Mouse (Mus musculus) liver, embryonic 12.5 days (tissue): ENCODE measurements around the gene Nup98. TPM values are rescaled to one million over a fixed set of nuclear protein-coding genes. Genes with fewer than 3 reads are reported as not detected.
A peak's percentile ranks its signal among the peaks of the same experiment; 100 is the strongest.

ENCODE experiments used
- ATAC-seq: fragments of 200-750 bp; cut with Nextera tagmentation; 2 replicates; pipeline ENCODE4 v1.8.0; 2017; ENCODE audit warnings: moderate number of reproducible peaks, mild to moderate bottlenecking, moderate library complexity
- H3K27ac ChIP-seq: fragments of 300-500 bp; sonication (generic); 2 replicates; pipeline ENCODE4 v1.5.1; 2016; ENCODE audit warnings: mild to moderate bottlenecking
- H3K27me3 ChIP-seq: fragments of 300-500 bp; sonication (generic); replicated peaks from 2 replicates; pipeline ENCODE4 v1.6.1; 2016; ENCODE audit warnings: mild to moderate bottlenecking, moderate library complexity
- H3K36me3 ChIP-seq: fragments of 300-500 bp; sonication (generic); 2 replicates; pipeline ENCODE4 v1.6.1; 2016; ENCODE audit warnings: mild to moderate bottlenecking, moderate library complexity
- H3K4me1 ChIP-seq: fragments of 300-500 bp; sonication (generic); 2 replicates; pipeline ENCODE4 v1.6.1; 2016
- H3K4me2 ChIP-seq: fragments of 300-500 bp; sonication (generic); 2 replicates; pipeline ENCODE4 v1.6.1; 2016; ENCODE audit warnings: mild to moderate bottlenecking, moderate library complexity
- H3K4me3 ChIP-seq: fragments of 300-500 bp; sonication (generic); 2 replicates; pipeline ENCODE4 v1.5.1; 2016; ENCODE audit warnings: mild to moderate bottlenecking, moderate library complexity
- H3K9ac ChIP-seq: fragments of 300-500 bp; sonication (generic); 2 replicates; pipeline ENCODE4 v1.6.1; 2016; ENCODE audit warnings: mild to moderate bottlenecking, moderate library complexity
- H3K9me3 ChIP-seq: fragments of 300-500 bp; sonication (generic); replicated peaks from 2 replicates; pipeline ENCODE4 v1.6.1; 2016; ENCODE audit warnings: mild to moderate bottlenecking, moderate library complexity
- WGBS: fragments of 180-500 bp; shearing (Covaris S2); methylation state at CpG from one replicate; pipeline ENCODE4 v1.1.7; 2016; ENCODE audit not compliant: insufficient replicate concordance; 5-methylcytosine and 5-hydroxymethylcytosine counted together
- polyA plus RNA-seq: library from polyadenylated mRNA; unstranded; fragments of >200 nt; fragmentation: Nextera tagmentation; extraction: Ambion mirVana; gene quantifications from 2 replicates; pipeline ENCODE4 v1.2.1, GENCODE M21; 2016

Nup98 gene
- polyA plus RNA-seq, 1 experiment from 2014 or later: 30.4 TPM

DNA sequence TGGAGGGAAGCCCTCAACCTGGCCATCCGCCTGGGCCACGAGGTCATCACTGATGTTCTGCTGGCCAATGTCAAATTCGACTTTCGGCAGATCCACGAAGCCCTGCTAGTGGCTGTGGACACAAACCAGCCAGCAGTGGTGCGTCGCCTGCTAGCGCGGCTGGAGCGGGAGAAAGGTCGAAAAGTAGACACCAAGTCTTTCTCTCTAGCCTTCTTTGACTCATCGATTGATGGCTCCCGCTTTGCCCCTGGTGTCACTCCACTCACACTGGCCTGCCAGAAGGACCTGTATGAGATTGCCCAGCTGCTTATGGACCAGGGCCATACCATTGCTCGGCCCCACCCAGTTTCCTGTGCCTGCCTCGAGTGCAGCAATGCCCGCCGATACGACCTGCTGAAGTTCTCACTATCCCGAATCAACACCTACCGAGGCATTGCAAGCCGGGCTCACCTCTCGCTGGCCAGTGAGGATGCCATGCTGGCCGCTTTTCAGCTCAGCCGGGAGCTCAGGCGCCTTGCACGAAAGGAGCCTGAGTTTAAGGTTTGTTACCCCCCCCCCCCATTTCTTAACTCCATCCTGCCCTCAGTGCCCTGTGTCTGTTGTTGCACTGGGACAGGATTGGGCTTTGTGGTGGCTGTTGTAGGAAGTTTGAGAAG lies 125.8 kb downstream of the Nup98 start:
- H3K4me1 ChIP-seq: no peaks in the 10 kb centered on the region
- no peak for ATAC-seq
- no peak overlapping the region for H3K4me3 ChIP-seq
- peaks cover 57% of the 10 kb centered on the region for H3K36me3 ChIP-seq
- H3K27me3 ChIP-seq: no peaks in the 10 kb centered on the region
- H3K27ac ChIP-seq: no peak overlapping the region
- H3K9ac ChIP-seq: no peak overlapping the region
- H3K9me3 ChIP-seq: no peaks in the 10 kb centered on the region
- H3K4me2 ChIP-seq: no peak overlapping the region
- 88% methylated on average over 26 of the region's 26 CpGs for WGBS

DNA sequence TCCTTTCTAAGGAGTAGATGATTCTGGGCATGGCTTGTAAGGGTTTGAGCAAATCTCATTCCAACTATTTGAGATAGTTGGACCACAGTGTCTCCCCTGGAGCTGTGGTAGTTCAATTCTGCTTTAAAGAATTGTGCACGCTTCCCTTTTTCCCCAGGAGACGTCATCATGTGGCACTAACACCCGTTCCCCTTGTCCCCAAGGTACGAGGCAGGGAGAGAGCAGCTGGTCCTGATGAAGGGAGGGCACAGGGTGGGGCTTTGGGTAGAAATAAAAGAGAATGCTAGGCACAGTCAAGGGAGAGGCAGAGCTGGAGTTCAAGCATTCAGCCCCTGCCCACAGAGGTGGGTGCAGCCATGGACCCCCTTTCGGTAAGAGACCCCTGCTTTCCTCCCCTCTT lies 127.2 kb downstream of the Nup98 start, which contains the start of gene Trpc2:
TSS of gene Trpc2 (plus strand) at position 301 of the 400 bp plus-strand sequence.
- Histone ChIP-seq H3K4me3 (no peak within 1 kb of the TSS), H3K27ac (no peak within 1 kb of the TSS), H3K9ac (no peak within 1 kb of the TSS), H3K4me2 (no peak within 1 kb of the TSS), H3K27me3 (no peaks in the 10 kb centered on the region), H3K9me3 (no peaks in the 10 kb centered on the region), H3K36me3 (peaks cover 70% of the 10 kb centered on the region), H3K4me1 (no peaks in the 10 kb centered on the region)
- WGBS: 71% methylated on average over 5 of the region's 5 CpGs
- ATAC-seq: no peak

DNA sequence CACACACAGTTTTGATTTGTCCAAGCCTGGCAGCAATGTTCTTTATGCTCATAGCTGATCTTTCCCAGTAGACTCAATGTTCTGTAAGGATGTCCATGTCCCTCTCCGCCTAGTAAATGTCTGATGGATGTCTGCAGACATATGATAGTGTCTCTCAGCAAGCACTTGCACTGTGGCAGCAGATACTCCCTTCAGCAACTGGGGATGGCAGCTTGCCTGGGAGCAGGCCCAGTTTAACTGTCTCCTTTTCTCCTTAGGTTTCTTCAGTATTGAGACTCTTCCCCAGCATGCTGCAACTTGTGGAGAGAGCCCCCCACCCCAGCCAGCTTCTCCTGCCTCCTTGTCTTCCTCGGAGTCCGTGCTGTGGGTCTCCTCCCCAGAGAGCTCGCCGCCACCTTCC lies 128.2 kb downstream of the Nup98 start:
- no peak overlapping the region for H3K4me2 ChIP-seq
- no peak overlapping the region for H3K9ac ChIP-seq
- peaks cover 80% of the 10 kb centered on the region for H3K36me3 ChIP-seq
- WGBS: 86% methylated on average over 5 of the region's 5 CpGs
- no peaks in the 10 kb centered on the region for H3K27me3 ChIP-seq
- no peak for ATAC-seq
- H3K9me3 ChIP-seq: no peaks in the 10 kb centered on the region
- H3K4me1 ChIP-seq: no peaks in the 10 kb centered on the region
- H3K27ac ChIP-seq: no peak overlapping the region
- no peak overlapping the region for H3K4me3 ChIP-seq

DNA sequence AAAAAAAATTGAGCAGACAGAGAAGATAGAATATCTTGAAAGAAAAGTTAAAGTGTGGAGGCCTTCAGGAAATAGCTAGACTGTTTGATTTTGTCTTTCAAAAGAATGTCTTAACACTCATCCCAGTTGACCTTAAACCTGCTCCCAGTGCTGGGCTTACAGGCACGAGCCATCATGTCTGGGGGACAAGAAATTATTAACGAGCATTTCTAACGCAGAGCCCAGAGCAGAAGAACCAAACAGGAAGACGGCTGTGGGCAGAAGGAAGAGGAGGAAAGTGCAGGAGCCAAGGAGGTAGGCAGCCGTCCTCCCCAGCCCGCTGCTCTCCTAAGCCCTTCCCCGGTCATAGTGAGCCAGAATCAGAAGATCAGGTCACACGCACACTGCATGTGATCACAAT lies 129.7 kb downstream of the Nup98 start:
- H3K9me3 ChIP-seq: no peaks in the 10 kb centered on the region
- H3K4me2 ChIP-seq: no peak overlapping the region
- H3K27me3 ChIP-seq: no peaks in the 10 kb centered on the region
- H3K9ac ChIP-seq: no peak overlapping the region
- WGBS: 81% methylated on average over 8 of the region's 8 CpGs
- no peak for ATAC-seq
- H3K27ac ChIP-seq: no peak overlapping the region
- no peaks in the 10 kb centered on the region for H3K4me1 ChIP-seq
- peaks cover 94% of the 10 kb centered on the region for H3K36me3 ChIP-seq
- H3K4me3 ChIP-seq: no peak overlapping the region

DNA sequence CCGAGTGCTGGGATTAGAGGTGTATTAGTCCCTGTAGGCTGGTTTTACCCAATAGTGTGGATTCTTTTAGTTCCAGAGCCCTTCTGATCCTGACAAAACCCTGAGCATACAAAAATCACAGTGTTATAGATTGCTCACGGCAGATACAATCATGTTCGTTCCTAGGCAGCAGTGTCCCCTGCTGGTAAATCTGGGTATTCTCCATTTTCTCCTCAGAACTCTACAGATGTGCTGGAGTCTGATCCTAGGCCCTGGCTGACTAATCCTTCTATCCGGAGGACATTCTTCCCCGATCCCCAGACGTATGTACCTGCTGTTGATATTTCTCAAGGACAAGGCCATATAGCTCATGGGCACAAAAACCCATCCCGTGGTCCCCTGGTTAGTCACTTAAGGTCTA lies 131.5 kb downstream of the Nup98 start:
- 74% methylated on average over 7 of the region's 7 CpGs for WGBS
- no peak for ATAC-seq

DNA sequence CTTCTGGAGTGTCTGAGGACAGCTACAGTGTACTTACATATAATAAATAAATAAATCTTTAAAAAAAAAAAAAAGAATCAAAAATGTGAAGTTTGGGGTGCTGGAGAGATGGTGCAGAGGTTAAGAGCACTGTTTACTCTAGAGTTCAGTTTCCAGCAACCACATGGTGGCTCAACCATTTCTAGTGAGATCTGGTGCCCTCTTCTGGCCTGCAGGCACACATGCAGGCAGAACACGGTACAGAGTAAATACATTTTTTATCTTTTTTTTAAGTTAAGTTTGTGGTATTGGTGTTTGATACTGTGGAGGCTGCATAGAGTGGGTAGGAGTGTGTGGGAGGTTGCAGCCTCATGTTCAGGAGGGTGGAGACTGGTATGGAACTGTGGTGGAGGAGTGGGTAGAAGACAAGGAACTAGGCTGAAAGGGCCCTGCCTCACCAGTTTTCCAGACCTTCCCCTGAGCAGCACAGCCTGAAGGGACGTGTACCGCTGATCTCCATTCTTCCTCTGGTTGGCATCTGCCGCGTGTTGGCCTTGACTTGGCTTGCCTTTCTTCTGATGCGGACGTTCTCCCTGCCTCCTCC lies 133.2 kb downstream of the Nup98 start:
- no peaks in the 10 kb centered on the region for H3K9me3 ChIP-seq
- peak; percentile 37; the same call in 1 of the 2 replicates for ATAC-seq
- no peak overlapping the region for H3K4me2 ChIP-seq
- no peaks in the 10 kb centered on the region for H3K27me3 ChIP-seq
- H3K4me3 ChIP-seq: no peak overlapping the region
- no peak overlapping the region for H3K27ac ChIP-seq
- H3K9ac ChIP-seq: no peak overlapping the region
- H3K36me3 ChIP-seq: peaks cover 97% of the 10 kb centered on the region
- H3K4me1 ChIP-seq: no peaks in the 10 kb centered on the region
- 75% methylated on average over 7 of the region's 7 CpGs for WGBS

More for the DNA sequence above, 131.5 kb downstream of the Nup98 start:
- no peaks in the 10 kb centered on the region for H3K27me3 ChIP-seq
- H3K9me3 ChIP-seq: no peaks in the 10 kb centered on the region
- H3K9ac ChIP-seq: no peak overlapping the region
- no peak overlapping the region for H3K4me3 ChIP-seq
- H3K4me2 ChIP-seq: no peak overlapping the region
- H3K4me1 ChIP-seq: no peaks in the 10 kb centered on the region
- peaks cover 97% of the 10 kb centered on the region for H3K36me3 ChIP-seq
- no peak overlapping the region for H3K27ac ChIP-seq

Other genes starting within 250 kb of the Nup98 start
- gene Il18bp, start 191.5 kb downstream of the Nup98 start, polyA plus RNA-seq: 4.5 and 4.9 TPM in 2 replicates
- 12.7 and 13.4 TPM in 2 replicates for gene Rnf121, start 144.7 kb downstream of the Nup98 start, polyA plus RNA-seq
- 20.2 and 21.0 TPM in 2 replicates for gene Xndc1, start 144.7 kb downstream of the Nup98 start, polyA plus RNA-seq
- 0.33 and 0.41 TPM in 2 replicates for gene Xntrpc, start 144.5 kb downstream of the Nup98 start, polyA plus RNA-seq
- not detected in 2 replicates for gene Trpc2, start 127.1 kb downstream of the Nup98 start, polyA plus RNA-seq
- 0.12 and 0.42 TPM in 2 replicates for gene Art1, start 108.4 kb downstream of the Nup98 start, polyA plus RNA-seq
- gene Art5, start 100.7 kb downstream of the Nup98 start, polyA plus RNA-seq: 0.18 and 0.36 TPM in 2 replicates
- gene Chrna10, start 93.3 kb downstream of the Nup98 start, polyA plus RNA-seq: not detected in 2 replicates
- 28.5 and 28.6 TPM in 2 replicates for gene Pgap2, start within 50 bp of the Nup98 start, polyA plus RNA-seq
- 61.3 and 63.3 TPM in 2 replicates for gene Rhog, start 45.9 kb upstream of the Nup98 start, polyA plus RNA-seq
- gene Stim1, start 57.6 kb upstream of the Nup98 start, polyA plus RNA-seq: 19.5 and 19.9 TPM in 2 replicates
- gene Rrm1, start 231.5 kb upstream of the Nup98 start, polyA plus RNA-seq: 254 and 266 TPM in 2 replicates